Mouse (Mus musculus): ENCODE measurements around the gene Nfkbie. TPM values are rescaled to one million over a fixed set of nuclear protein-coding genes. Genes with fewer than 3 reads are reported as not detected.

The Nfkbie gene
- polyA plus RNA-seq, 1 experiment from 2014 or later = 4.0 TPM

DNA sequence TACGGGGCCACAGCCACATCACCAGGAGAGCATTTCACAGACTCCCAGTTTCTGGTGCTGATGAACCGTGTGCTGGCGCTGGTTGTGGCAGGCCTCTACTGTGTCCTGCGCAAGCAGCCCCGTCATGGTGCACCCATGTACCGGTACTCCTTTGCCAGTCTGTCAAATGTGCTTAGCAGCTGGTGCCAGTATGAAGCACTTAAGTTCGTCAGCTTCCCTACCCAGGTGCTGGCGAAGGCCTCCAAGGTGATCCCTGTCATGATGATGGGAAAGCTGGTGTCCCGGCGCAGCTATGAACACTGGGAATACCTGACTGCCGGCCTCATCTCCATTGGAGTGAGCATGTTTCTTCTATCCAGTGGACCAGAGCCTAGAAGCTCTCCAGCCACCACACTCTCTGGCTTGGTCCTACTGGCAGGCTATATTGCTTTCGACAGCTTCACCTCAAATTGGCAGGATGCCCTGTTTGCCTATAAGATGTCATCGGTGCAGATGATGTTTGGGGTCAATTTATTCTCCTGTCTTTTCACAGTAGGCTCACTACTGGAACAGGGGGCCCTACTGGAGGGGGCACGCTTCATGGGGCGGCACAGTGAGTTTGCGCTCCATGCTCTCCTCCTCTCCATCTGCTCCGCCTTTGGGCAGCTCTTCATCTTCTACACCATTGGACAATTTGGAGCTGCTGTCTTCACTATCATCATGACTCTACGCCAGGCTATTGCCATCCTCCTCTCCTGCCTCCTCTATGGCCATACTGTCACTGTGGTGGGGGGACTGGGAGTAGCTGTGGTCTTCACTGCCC lies 11.1 kb downstream of the Nfkbie start:
- no peaks in the 10 kb centered on the region for H3K27me3 ChIP-seq (replicated peaks; ENCODE audit: control insufficient read depth, insufficient read depth, low read length)
- H3K4me2 ChIP-seq (ENCODE audit: low read length) = no peak overlapping the region
- WGBS = 58% methylated on average over 18 of the region's 18 CpGs
- H3K9ac ChIP-seq (ENCODE audit: low read length) = no peak overlapping the region
- no peak overlapping the region for H3K4me3 ChIP-seq (ENCODE audit: low read depth, low read length)
- no peaks in the 10 kb centered on the region for H3K9me3 ChIP-seq (ENCODE audit: control insufficient read depth, low read length)
- H3K4me1 ChIP-seq (replicated peaks; ENCODE audit: control insufficient read depth, insufficient read depth, low read length) = peaks cover 27% of the 10 kb centered on the region
- H3K27ac ChIP-seq (ENCODE audit: low read depth) = peak overlapping the region; percentile 33; the same call in 1 of the 2 replicates
- peaks cover 66% of the 10 kb centered on the region for H3K36me3 ChIP-seq (ENCODE audit: control insufficient read depth, insufficient read depth, low read length)
- DNase-seq (ENCODE audit: low spot score) (peak; percentile 68), ATAC-seq (replicated peaks; ENCODE audit: low FRiP score, low TSS enrichment, low read depth) (peak; percentile 7; the same call in 1 of the 2 replicates)

- WGBS = 28% methylated on average over 4 of the region's 4 CpGs
- 0 out of 2 replicates have a peak overlapping the region, but pooled peaks have one; percentile 11 for H3K27ac ChIP-seq (ENCODE audit: low read depth)
- no peaks in the 10 kb centered on the region for H3K9me3 ChIP-seq (ENCODE audit: control insufficient read depth, low read length)
- H3K9ac ChIP-seq (ENCODE audit: low read length) = no peak overlapping the region
- peaks cover 32% of the 10 kb centered on the region for H3K4me1 ChIP-seq (replicated peaks; ENCODE audit: control insufficient read depth, insufficient read depth, low read length)
- peak; percentile 68 for DNase-seq (ENCODE audit: low spot score)
- H3K4me3 ChIP-seq (ENCODE audit: low read depth, low read length) = no peak overlapping the region
- peak; percentile 13; the same call in 1 of the 2 replicates for ATAC-seq (replicated peaks; ENCODE audit: low FRiP score, low TSS enrichment, low read depth)
- H3K4me2 ChIP-seq (ENCODE audit: low read length) = no peak overlapping the region
- H3K36me3 ChIP-seq (ENCODE audit: control insufficient read depth, insufficient read depth, low read length) = peaks cover 71% of the 10 kb centered on the region
- no peaks in the 10 kb centered on the region for H3K27me3 ChIP-seq (replicated peaks; ENCODE audit: control insufficient read depth, insufficient read depth, low read length)
Measured at GRCm38 (mm10) chr17:45567162-45567601, 11.7 kb downstream of the Nfkbie start.

DNA sequence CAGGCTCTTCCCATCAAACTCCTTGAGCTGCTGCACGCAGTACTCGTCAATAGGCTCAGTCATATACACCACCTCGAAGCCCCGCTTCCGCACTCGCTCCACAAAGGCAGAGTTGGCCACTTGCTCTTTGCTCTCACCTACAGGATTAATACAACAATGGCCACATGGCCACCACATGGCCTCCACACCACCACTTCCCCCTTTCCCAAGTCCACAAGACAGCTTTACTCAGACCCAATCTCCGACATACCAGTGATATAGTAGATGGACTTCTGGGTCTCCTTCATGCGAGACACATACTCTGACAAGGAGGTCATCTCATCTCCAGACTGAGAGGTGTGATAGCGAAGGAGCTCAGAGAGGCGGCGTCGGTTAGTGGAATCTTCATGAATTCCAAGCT lies 13.5 kb downstream of the Nfkbie start:
- H3K4me2 ChIP-seq (ENCODE audit: low read length) = no peak overlapping the region
- H3K27me3 ChIP-seq (replicated peaks; ENCODE audit: control insufficient read depth, insufficient read depth, low read length) = no peaks in the 10 kb centered on the region
- H3K9ac ChIP-seq (ENCODE audit: low read length) = no peak overlapping the region
- DNase-seq (ENCODE audit: low spot score) (no peak), ATAC-seq (replicated peaks; ENCODE audit: low FRiP score, low TSS enrichment, low read depth) (no peak)
- H3K27ac ChIP-seq (ENCODE audit: low read depth) = peak overlapping the region; percentile 2; the same call in 1 of the 2 replicates
- 88% methylated on average over 12 of the region's 12 CpGs for WGBS
- H3K4me1 ChIP-seq (replicated peaks; ENCODE audit: control insufficient read depth, insufficient read depth, low read length) = peaks cover 32% of the 10 kb centered on the region
- no peaks in the 10 kb centered on the region for H3K9me3 ChIP-seq (ENCODE audit: control insufficient read depth, low read length)
- no peak overlapping the region for H3K4me3 ChIP-seq (ENCODE audit: low read depth, low read length)
- H3K36me3 ChIP-seq (ENCODE audit: control insufficient read depth, insufficient read depth, low read length) = peaks cover 71% of the 10 kb centered on the region

- Histone ChIP-seq H3K4me3 (ENCODE audit: low read depth, low read length) (no peak overlapping the region), H3K27ac (ENCODE audit: low read depth) (no peak overlapping the region), H3K9ac (ENCODE audit: low read length) (no peak overlapping the region), H3K4me1 (replicated peaks; ENCODE audit: control insufficient read depth, insufficient read depth, low read length) (peaks cover 31% of the 10 kb centered on the region), H3K9me3 (ENCODE audit: control insufficient read depth, low read length) (no peaks in the 10 kb centered on the region), H3K4me2 (ENCODE audit: low read length) (no peak overlapping the region), H3K36me3 (ENCODE audit: control insufficient read depth, insufficient read depth, low read length) (peaks cover 71% of the 10 kb centered on the region), H3K27me3 (replicated peaks; ENCODE audit: control insufficient read depth, insufficient read depth, low read length) (no peaks in the 10 kb centered on the region)
- 86% methylated on average over 4 of the region's 4 CpGs for WGBS
- DNase-seq (ENCODE audit: low spot score) (no peak), ATAC-seq (replicated peaks; ENCODE audit: low FRiP score, low TSS enrichment, low read depth) (no peak)
Measured at GRCm38 (mm10) chr17:45569999-45570398, 14.5 kb downstream of the Nfkbie start.

- peak; percentile 89 for DNase-seq (ENCODE audit: low spot score)
- peaks cover 47% of the 10 kb centered on the region for H3K36me3 ChIP-seq (ENCODE audit: control insufficient read depth, insufficient read depth, low read length)
- peak overlapping the region; percentile 100 for H3K9ac ChIP-seq (ENCODE audit: low read length)
- H3K27ac ChIP-seq (ENCODE audit: low read depth) = peak overlapping the region; percentile 98
- no peaks in the 10 kb centered on the region for H3K9me3 ChIP-seq (ENCODE audit: control insufficient read depth, low read length)
- ATAC-seq (replicated peaks; ENCODE audit: low FRiP score, low TSS enrichment, low read depth) = peak; percentile 57
- no peaks in the 10 kb centered on the region for H3K27me3 ChIP-seq (replicated peaks; ENCODE audit: control insufficient read depth, insufficient read depth, low read length)
- WGBS = under 1% methylated on average over 53 of the region's 57 CpGs
- peaks cover 20% of the 10 kb centered on the region for H3K4me1 ChIP-seq (replicated peaks; ENCODE audit: control insufficient read depth, insufficient read depth, low read length)
- H3K4me3 ChIP-seq (ENCODE audit: low read depth, low read length) = peak overlapping the region; percentile 98
- peak overlapping the region; percentile 90 for H3K4me2 ChIP-seq (ENCODE audit: low read length)
Measured at GRCm38 (mm10) chr17:45572103-45573086, 16.9 kb downstream of the Nfkbie start.

- no peaks in the 10 kb centered on the region for H3K9me3 ChIP-seq (ENCODE audit: control insufficient read depth, low read length)
- H3K36me3 ChIP-seq (ENCODE audit: control insufficient read depth, insufficient read depth, low read length) = peaks cover 39% of the 10 kb centered on the region
- H3K27ac ChIP-seq (ENCODE audit: low read depth) = peak within 1 kb of the TSS; percentile 98
- peak within 1 kb of the TSS; percentile 90 for H3K4me2 ChIP-seq (ENCODE audit: low read length)
- peaks cover 20% of the 10 kb centered on the region for H3K4me1 ChIP-seq (replicated peaks; ENCODE audit: control insufficient read depth, insufficient read depth, low read length)
- DNase-seq (ENCODE audit: low spot score) (peak; percentile 100), ATAC-seq (replicated peaks; ENCODE audit: low FRiP score, low TSS enrichment, low read depth) (peak; percentile 89)
- H3K9ac ChIP-seq (ENCODE audit: low read length) = peak within 1 kb of the TSS; percentile 100
- peak within 1 kb of the TSS; percentile 98 for H3K4me3 ChIP-seq (ENCODE audit: low read depth, low read length)
- WGBS = under 1% methylated on average over 41 of the region's 41 CpGs
- no peaks in the 10 kb centered on the region for H3K27me3 ChIP-seq (replicated peaks; ENCODE audit: control insufficient read depth, insufficient read depth, low read length)
Measured at GRCm38 (mm10) chr17:45573087-45573779, 17.7 kb downstream of the Nfkbie start, which contains the start of gene Hsp90ab1. Hsp90ab1 (minus strand) TSS chr17:45573271.

DNA sequence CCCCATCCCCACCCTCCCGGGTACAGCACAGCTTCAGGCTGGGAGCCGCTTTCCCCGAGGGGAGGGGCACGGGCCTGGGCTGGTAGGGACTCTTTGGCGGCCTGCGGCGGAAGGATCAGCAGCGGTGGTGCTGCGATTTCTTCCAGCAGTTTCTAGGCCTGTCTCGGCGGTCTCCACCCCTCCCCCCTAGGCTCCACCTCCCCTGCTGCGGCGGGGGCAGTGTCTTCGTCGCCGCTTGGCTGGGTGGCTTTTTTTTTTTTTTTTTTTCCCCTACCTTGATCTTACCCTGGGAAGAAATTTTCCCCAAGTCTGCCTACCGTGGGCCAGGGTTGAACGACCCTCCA lies 18.2 kb downstream of the Nfkbie start:
- Histone ChIP-seq H3K4me3 (ENCODE audit: low read depth, low read length) (peak overlapping the region; percentile 98), H3K9ac (ENCODE audit: low read length) (peak overlapping the region; percentile 100), H3K9me3 (ENCODE audit: control insufficient read depth, low read length) (no peaks in the 10 kb centered on the region), H3K27me3 (replicated peaks; ENCODE audit: control insufficient read depth, insufficient read depth, low read length) (no peaks in the 10 kb centered on the region), H3K36me3 (ENCODE audit: control insufficient read depth, insufficient read depth, low read length) (peaks cover 33% of the 10 kb centered on the region), H3K4me1 (replicated peaks; ENCODE audit: control insufficient read depth, insufficient read depth, low read length) (peaks cover 20% of the 10 kb centered on the region), H3K27ac (ENCODE audit: low read depth) (peak overlapping the region; percentile 98), H3K4me2 (ENCODE audit: low read length) (peak overlapping the region; percentile 90)
- 2% methylated on average over 18 of the region's 18 CpGs for WGBS
- DNase-seq (ENCODE audit: low spot score) (peak; percentile 99), ATAC-seq (replicated peaks; ENCODE audit: low FRiP score, low TSS enrichment, low read depth) (peak; percentile 69)

All from intestine, embryonic 14.5 days (tissue).